Mouse (Mus musculus) C2C12 (cell line): Measurements from ENCODE around the gene Rnasel.

ENCODE experiments used
- CEBPB ChIP-seq: IDR thresholded peaks from one replicate; pipeline ENCODE4 v1.6.1; 2011; ENCODE audit warnings: low read depth, mild to moderate bottlenecking, control low read depth, moderate library complexity
- USF1 ChIP-seq: IDR thresholded peaks from one replicate; pipeline ENCODE4 v1.6.1; 2011; ENCODE audit warnings: low read depth, mild to moderate bottlenecking, control low read depth, moderate library complexity

- TF ChIP-seq USF1 (no peak), CEBPB (no peak)
Measured at GRCm38 (mm10) chr1:153726636-153727035, 22.6 kb upstream of the Rnasel start.
